Mouse (Mus musculus) right cerebral cortex, postnatal 10 days (tissue): ENCODE measurements around the gene Gdpgp1.
A peak's percentile ranks its signal among the peaks of the same experiment; 100 is the strongest.

ENCODE experiments used
- DNase-seq, 2 experiments: peaks; one replicate each; pipeline ENCODE4 v3.0.0; 2021; ENCODE audit warnings: low spot score in 2 of 2

The Gdpgp1 gene

GRCm38 (mm10) chr7:80227065-80227464 is 5.6 kb upstream of the Gdpgp1 start:
- DNase-seq, result no peak

DNA sequence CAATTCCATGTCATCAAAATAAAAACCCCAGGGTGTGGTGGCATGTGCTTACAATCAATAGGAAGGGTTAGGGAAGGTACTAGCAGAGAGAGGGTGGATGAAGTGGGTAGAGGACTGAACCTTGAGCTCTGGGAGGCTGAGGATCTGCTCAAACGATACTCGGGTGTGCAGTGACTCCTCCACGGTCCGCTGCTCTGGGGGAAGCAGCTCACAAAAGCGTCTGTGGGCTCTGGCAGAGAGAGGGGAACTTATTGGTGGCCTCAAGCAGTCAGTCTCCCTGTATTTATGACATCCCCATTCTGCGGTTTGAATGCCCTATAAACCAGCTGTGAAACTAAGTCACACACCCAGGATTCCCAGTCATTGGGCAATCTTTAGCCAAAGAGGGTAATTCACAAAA is 2.5 kb upstream of the Gdpgp1 start:
- DNase-seq, result no peak

GRCm38 (mm10) chr7:80231971-80232488 is 635 bp upstream of the Gdpgp1 start:
- DNase-seq, result no peak

GRCm38 (mm10) chr7:80233799-80234198 is 1.1 kb downstream of the Gdpgp1 start:
- DNase-seq, result no peak

GRCm38 (mm10) chr7:80238542-80238941 is 5.9 kb downstream of the Gdpgp1 start:
- no peak for DNase-seq

GRCm38 (mm10) chr7:80241661-80242060 is 9.0 kb downstream of the Gdpgp1 start:
- no peak for DNase-seq

DNA sequence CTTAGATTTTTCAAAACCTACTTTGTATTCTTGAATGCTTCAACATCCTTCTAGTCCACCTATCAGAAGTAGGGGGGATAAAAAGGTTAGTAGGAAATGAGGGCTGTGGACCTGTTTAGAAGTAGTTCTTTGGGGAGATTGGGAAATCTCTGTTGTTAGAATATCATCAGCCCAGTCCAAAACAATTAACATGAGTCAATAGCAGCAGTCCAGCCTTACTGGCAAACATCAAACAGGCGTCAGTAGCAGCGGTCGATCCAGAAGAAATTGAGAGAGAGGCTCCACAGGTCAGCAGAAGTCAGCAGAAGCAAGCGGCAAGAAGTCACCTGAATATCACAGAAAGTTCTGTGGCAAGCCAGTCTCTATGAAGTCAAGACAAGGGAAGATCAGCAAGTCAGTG is 12.2 kb downstream of the Gdpgp1 start:
- no peak for DNase-seq

- peak; percentile 98 to 99 for DNase-seq
These were observed 13.6 kb downstream of the Gdpgp1 start, which contains the start of gene Ttll13 for GRCm38 (mm10) chr7:80246148-80246721. Gene Ttll13, plus strand, starts transcription at chr7:80246376.

GRCm38 (mm10) chr7:80246859-80247258 is 14.2 kb downstream of the Gdpgp1 start:
- DNase-seq, result no peak

DNA sequence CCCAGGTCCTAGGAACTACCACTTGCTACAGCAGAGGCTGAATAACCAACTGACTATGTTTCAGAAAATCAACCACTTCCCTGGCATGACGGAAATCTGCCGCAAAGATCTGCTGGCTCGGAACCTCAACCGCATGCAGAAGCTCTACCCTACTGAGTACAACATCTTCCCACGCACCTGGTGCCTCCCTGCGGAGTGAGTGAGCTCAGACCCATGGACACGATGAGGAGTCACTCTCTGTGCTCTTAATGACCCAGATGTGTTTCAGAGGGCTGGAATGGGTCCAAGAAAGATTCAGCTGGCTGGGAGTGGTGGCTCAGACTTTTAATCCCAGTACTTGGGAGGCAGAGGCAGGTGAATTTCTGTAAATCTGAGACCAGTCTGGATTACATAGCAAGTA is 19.8 kb downstream of the Gdpgp1 start:
- no peak for DNase-seq

GRCm38 (mm10) chr7:80252886-80253285 is 20.2 kb downstream of the Gdpgp1 start:
- DNase-seq, result no peak

DNA sequence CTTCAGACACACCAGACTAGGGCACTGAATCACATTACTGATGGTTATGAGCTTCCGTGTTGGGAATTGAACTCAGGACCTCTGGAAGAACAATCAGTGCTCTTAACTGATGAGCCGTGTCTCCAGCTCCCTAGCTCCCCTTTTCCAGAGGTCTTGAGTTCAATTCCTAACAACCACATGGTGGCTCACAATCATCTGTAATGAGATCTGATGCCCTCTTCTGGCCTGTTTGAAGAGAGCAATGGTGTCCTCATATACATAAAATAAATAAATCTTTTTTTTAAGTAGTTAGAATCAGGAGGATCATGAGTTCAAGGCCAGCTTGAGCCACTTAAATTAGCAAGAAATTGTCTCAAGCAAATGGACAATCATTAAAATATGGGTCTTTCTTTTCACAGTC is 23.3 kb downstream of the Gdpgp1 start:
- DNase-seq, result no peak

DNA sequence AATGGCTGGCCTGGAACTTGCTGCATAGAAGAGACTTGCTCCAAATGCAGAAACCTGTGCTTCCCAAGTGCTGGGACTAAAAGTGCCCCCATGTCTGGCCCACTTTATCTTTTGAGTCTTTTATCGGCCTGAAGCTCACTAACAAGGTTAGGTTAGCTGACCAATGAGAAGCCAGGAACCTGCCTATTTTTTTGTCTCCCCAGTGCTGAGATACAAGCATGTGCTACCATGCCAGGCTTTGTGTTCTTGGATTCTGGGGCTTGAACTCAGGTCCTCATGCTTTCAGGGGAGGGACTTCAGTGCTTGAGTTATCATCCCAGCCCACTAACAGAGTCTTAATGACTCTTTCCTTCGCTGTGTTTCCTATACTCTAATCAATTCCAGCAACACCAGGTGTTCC is 25.0 kb downstream of the Gdpgp1 start:
- DNase-seq, result no peak

GRCm38 (mm10) chr7:80260625-80261371 is 28.1 kb downstream of the Gdpgp1 start, which contains the start of gene Ngrn:
Gene Ngrn, plus strand, starts transcription at chr7:80261215.
- peak; percentile 92 to 94 for DNase-seq

GRCm38 (mm10) chr7:80261372-80261990 is 28.8 kb downstream of the Gdpgp1 start:
- peak in 1 of 2 experiments; percentile 53 for DNase-seq

DNA sequence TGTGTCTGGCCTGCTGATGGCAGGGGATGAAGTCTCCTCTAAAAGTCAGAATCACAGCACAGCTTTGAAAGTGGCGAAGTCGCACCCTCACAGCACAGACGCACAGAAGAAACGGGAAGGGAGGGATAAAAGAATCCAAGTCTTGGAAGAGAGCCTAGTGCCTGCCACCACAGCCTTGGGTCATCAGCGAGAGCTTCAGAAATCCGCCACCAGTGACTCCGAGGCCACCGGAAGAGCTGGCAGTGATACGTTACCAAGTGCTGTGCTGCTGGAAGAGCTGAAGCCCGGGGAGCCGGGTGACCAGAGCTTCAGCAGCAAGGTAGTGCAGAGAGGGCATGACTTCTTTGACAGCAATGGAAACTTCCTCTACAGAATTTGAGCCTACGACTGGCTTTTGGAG is 31.9 kb downstream of the Gdpgp1 start:
- no peak for DNase-seq

DNA sequence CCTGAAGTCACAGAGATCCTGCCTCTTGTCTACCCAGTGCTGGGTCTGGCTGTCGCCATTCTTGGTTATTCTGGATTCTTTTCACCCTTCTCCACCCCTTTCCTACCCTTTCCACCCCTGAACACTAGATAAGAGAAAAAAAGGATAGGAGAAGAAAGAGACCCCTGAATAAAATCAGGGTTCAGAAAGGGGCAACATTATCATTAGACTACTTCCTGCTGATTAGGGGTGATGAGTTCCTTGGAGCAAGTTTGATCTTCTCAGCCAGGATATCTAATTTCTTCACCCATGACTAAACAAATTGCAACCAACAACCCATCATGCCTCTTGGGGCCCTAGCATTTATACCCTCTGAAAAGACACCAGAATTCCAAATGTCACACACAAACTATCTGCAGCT is 35.1 kb downstream of the Gdpgp1 start:
- DNase-seq, result no peak

DNA sequence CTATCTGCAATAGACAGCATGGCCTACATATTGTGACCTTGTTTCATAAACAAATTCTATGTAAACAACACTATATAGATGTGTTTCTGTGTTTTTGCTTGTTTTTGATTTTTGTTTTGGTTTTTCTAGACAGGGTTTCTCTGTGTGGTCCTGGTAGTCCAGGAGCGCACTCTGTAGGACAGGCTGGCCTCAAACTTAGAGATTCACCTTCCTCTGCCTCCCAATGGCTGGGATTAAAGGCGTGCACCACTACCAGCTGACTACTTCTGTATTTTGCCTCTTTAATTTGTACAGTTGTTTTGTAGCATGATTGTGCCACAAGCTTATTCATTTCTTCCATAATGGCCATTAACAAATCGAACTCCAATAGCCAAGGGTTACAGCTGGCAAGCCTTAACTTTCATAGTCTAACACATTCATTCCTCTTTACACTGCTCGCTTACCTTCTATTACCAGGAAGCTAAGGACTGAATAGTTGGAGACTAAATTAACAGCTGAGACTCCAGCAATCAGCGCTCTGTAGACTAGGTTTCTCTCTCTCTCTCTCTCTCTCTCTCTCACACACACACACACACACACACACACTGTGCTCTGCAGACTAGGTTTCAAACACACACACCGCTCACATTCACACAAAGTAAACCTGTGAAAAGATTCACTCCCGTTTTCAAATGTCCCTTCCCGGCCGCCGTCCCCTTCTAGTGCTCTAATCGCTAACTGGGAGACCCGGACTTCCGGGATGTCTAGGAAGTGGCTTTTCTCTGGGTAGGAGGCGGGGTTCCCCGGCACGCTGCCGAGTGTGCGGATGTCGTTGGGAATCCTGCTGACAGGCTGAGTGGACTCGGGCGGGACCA is 36.5 kb downstream of the Gdpgp1 start, which contains the start of gene Vps33b:
TSS of gene Vps33b (plus strand) at position 753 of the 854 bp plus-strand sequence.
- DNase-seq, result peak; percentile 99

DNA sequence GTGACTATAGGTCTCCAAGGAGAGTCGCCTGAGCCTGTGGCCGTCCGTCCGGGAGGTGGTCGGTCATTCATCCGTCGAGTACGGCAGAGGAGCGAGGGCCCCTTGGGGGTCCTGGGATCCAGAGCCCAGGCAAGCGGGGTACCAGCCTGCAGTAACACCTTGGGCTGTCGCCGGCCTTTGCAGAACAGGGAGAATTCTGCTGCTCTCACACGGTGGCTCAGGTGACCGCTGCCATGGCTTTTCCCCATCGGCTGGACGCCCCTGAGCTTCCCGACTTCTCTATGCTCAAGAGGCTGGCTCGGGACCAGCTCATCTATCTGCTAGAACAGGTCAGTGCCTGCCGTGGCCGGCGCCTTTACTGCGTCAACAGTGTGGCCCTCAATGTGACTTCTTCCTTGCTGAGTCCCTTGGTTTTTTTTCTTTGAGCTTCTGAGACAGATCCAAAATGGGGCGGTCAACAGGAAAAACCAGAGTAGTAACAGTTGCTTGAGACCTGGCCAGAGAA is 37.1 kb downstream of the Gdpgp1 start:
- DNase-seq, result peak in 1 of 2 experiments; percentile 57

DNA sequence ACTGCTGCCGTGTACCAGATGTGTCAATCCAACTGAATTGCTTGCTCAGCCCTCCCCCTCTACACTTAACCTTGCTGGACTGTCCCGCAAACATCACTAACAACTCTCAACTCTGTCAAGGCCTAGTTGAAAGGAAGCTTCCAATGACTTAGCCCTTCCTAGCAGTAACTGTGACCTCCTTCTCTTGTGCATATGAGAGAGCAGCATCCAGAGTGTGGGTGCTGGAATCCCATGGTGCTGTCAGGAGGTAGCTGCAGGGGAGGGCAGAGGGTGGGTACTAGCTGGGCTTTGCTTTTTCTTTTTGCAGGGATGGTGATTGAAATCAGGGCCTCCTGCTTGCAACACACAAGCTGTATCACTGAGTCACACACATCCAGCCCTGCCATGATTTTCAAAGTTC is 40.8 kb downstream of the Gdpgp1 start:
- no peak for DNase-seq

DNA sequence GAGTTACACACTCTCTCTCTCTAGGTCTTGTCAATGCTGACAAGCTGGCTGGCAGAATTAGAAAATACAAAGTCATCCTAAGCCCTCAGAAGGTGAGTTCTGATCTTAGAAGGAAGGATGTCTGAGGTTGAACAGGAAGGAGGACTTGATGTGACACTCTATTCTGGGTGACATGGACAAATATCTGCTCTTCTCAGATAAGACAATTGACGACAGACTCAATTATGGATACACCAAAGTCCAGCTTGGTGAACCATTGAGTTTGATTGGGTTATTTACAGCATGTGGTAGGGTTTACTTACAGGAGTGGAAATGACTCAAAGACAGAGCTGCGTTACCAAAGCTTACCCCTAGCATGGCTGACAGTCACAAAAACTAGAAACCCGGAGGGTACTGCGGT is 43.7 kb downstream of the Gdpgp1 start:
- DNase-seq, result no peak
